ENCODE assay signal across 15 mouse cellular contexts in genomic region chr3:149171766-149172165, GRCm38 (mm10).
"Had no signal": no experiment of that assay in that cellular context is flagged by ENCODE, and none has a peak within 500 bp of the region (broad histone marks: within the 10 kb centered on the region; RNA-seq: fewer than 3 reads in every experiment).

No protein-coding gene starts in this region.

- ATAC-seq: liver, postnatal 0 days; midbrain, embryonic 13.5 days; midbrain, embryonic 15.5 days had no signal

- H3K27ac ChIP-seq: liver, embryonic 15.5 days; macrophage; midbrain, embryonic 13.5 days; midbrain, embryonic 15.5 days; neural tube, embryonic 12.5 days; stomach, embryonic 15.5 days; stomach, postnatal 0 days had no signal

- H3K9me3 ChIP-seq: liver, embryonic 15.5 days; midbrain, embryonic 13.5 days; midbrain, embryonic 15.5 days; neural tube, embryonic 12.5 days; stomach, embryonic 15.5 days had no signal

- H3K4me3 ChIP-seq: liver, embryonic 15.5 days; megakaryocyte, embryonic 14.5 days; midbrain, embryonic 13.5 days; midbrain, embryonic 15.5 days; neural tube, embryonic 12.5 days; stomach, embryonic 15.5 days had no signal

- H3K36me3 ChIP-seq: liver, embryonic 15.5 days; midbrain, embryonic 13.5 days; midbrain, embryonic 15.5 days; neural tube, embryonic 12.5 days; stomach, embryonic 15.5 days had no signal

- H3K4me1 ChIP-seq: megakaryocyte, embryonic 14.5 days had no signal

- H3K9ac ChIP-seq: liver, embryonic 15.5 days; liver, postnatal 0 days; midbrain, embryonic 13.5 days; midbrain, embryonic 15.5 days; neural tube, embryonic 12.5 days; stomach, embryonic 15.5 days had no signal

- H3K27me3 ChIP-seq: liver, embryonic 15.5 days; megakaryocyte, embryonic 14.5 days; midbrain, embryonic 15.5 days; neural tube, embryonic 12.5 days; stomach, embryonic 15.5 days had no signal

- H3K4me2 ChIP-seq: liver, embryonic 15.5 days; midbrain, embryonic 11.5 days; midbrain, embryonic 13.5 days; midbrain, embryonic 15.5 days; neural tube, embryonic 12.5 days; stomach, embryonic 15.5 days had no signal

- DNase-seq: liver, postnatal 0 days; lung, adult 2 months; right cerebral cortex, postnatal 14 days; thymus, adult 2 months; thymus, postnatal 25 days; thymus, postnatal 4 days had no signal
